Mouse (Mus musculus): ENCODE results near the gene B4galnt1. TPM values are rescaled to one million over a fixed set of nuclear protein-coding genes. Genes with fewer than 3 reads are reported as not detected.

The B4galnt1 gene
- polyA plus RNA-seq, 1 experiment from 2014 or later = 21.6 TPM

GRCm38 (mm10) chr10:127217177-127217576 is 52.2 kb downstream of the B4galnt1 start:
- H3K4me3 ChIP-seq (ENCODE audit: low read depth, low read length) = no peak overlapping the region

GRCm38 (mm10) chr10:127218339-127218738 is 53.3 kb downstream of the B4galnt1 start:
- no peaks in the 10 kb centered on the region for H3K27me3 ChIP-seq (replicated peaks; ENCODE audit: control insufficient read depth, insufficient read depth, low read length)
- no peak overlapping the region for H3K4me2 ChIP-seq
- no peaks in the 10 kb centered on the region for H3K36me3 ChIP-seq (ENCODE audit: control insufficient read depth, insufficient read depth, low read length)
- no peak for ATAC-seq (replicated peaks; ENCODE audit: low FRiP score)
- no peak for DNase-seq (ENCODE audit: low spot score)
- H3K4me1 ChIP-seq (replicated peaks; ENCODE audit: control insufficient read depth, insufficient read depth, low read length) = peaks cover 7% of the 10 kb centered on the region
- no peaks in the 10 kb centered on the region for H3K9me3 ChIP-seq (ENCODE audit: control insufficient read depth, low read length)
- H3K27ac ChIP-seq (ENCODE audit: low read depth, low read length) = no peak overlapping the region
- no peak overlapping the region for H3K4me3 ChIP-seq (ENCODE audit: low read depth, low read length)
- H3K9ac ChIP-seq (ENCODE audit: low read depth, low read length) = no peak overlapping the region
- WGBS = 83% methylated on average over 2 of the region's 2 CpGs

More at GRCm38 (mm10) chr10:127217177-127217576, 52.2 kb downstream of the B4galnt1 start:
- no peak overlapping the region for H3K4me2 ChIP-seq
- peaks cover 7% of the 10 kb centered on the region for H3K4me1 ChIP-seq (replicated peaks; ENCODE audit: control insufficient read depth, insufficient read depth, low read length)
- H3K27me3 ChIP-seq (replicated peaks; ENCODE audit: control insufficient read depth, insufficient read depth, low read length) = no peaks in the 10 kb centered on the region
- no peak overlapping the region for H3K27ac ChIP-seq (ENCODE audit: low read depth, low read length)
- no peaks in the 10 kb centered on the region for H3K9me3 ChIP-seq (ENCODE audit: control insufficient read depth, low read length)
- no peaks in the 10 kb centered on the region for H3K36me3 ChIP-seq (ENCODE audit: control insufficient read depth, insufficient read depth, low read length)
- DNase-seq (ENCODE audit: low spot score) = no peak
- no peak for ATAC-seq (replicated peaks; ENCODE audit: low FRiP score)
- H3K9ac ChIP-seq (ENCODE audit: low read depth, low read length) = no peak overlapping the region

Other genes starting within 250 kb of the B4galnt1 start
- 37.4 and 42.2 TPM in 2 replicates for gene Ctdsp2, start 186.5 kb upstream of the B4galnt1 start, polyA plus RNA-seq (2014; fragmentation: Nextera tagmentation; extraction: Ambion mirVana)
- 0.10 and 0.13 TPM in 2 replicates for gene Avil, start 164.5 kb upstream of the B4galnt1 start, polyA plus RNA-seq (2014; fragmentation: Nextera tagmentation; extraction: Ambion mirVana)
- gene Tsfm, start 134.4 kb upstream of the B4galnt1 start, polyA plus RNA-seq (2014; fragmentation: Nextera tagmentation; extraction: Ambion mirVana) = 110 and 119 TPM in 2 replicates
- gene Mettl1, start 123.8 kb upstream of the B4galnt1 start, polyA plus RNA-seq (2014; fragmentation: Nextera tagmentation; extraction: Ambion mirVana) = 54.1 and 58.1 TPM in 2 replicates
- gene Eef1akmt3, start 123.7 kb upstream of the B4galnt1 start, polyA plus RNA-seq (2014; fragmentation: Nextera tagmentation; extraction: Ambion mirVana) = 0.11 and 0.23 TPM in 2 replicates
- not detected in 2 replicates for gene Cyp27b1, start 117.0 kb upstream of the B4galnt1 start, polyA plus RNA-seq (2014; fragmentation: Nextera tagmentation; extraction: Ambion mirVana)
- 0.38 TPM in 2 replicates for gene March9, start 105.0 kb upstream of the B4galnt1 start, polyA plus RNA-seq (2014; fragmentation: Nextera tagmentation; extraction: Ambion mirVana)
- gene Cdk4, start 101.7 kb upstream of the B4galnt1 start, polyA plus RNA-seq (2014; fragmentation: Nextera tagmentation; extraction: Ambion mirVana) = 1,533 and 1,539 TPM in 2 replicates
- gene Tspan31, start 95.0 kb upstream of the B4galnt1 start, polyA plus RNA-seq (2014; fragmentation: Nextera tagmentation; extraction: Ambion mirVana) = 112 and 121 TPM in 2 replicates
- gene Agap2, start 89.9 kb upstream of the B4galnt1 start, polyA plus RNA-seq (2014; fragmentation: Nextera tagmentation; extraction: Ambion mirVana) = 2.2 and 2.3 TPM in 2 replicates
- gene Os9, start 44.1 kb upstream of the B4galnt1 start, polyA plus RNA-seq (2014; fragmentation: Nextera tagmentation; extraction: Ambion mirVana) = 51.2 and 54.7 TPM in 2 replicates
- gene Slc26a10, start 15.4 kb downstream of the B4galnt1 start, polyA plus RNA-seq (2014; fragmentation: Nextera tagmentation; extraction: Ambion mirVana) = 3.6 and 5.2 TPM in 2 replicates
- gene Arhgef25, start 24.9 kb downstream of the B4galnt1 start, polyA plus RNA-seq (2014; fragmentation: Nextera tagmentation; extraction: Ambion mirVana) = 28.3 and 30.2 TPM in 2 replicates
- 64.0 and 70.8 TPM in 2 replicates for gene Dtx3, start 30.5 kb downstream of the B4galnt1 start, polyA plus RNA-seq (2014; fragmentation: Nextera tagmentation; extraction: Ambion mirVana)
- gene Pip4k2c, start 46.4 kb downstream of the B4galnt1 start, polyA plus RNA-seq (2014; fragmentation: Nextera tagmentation; extraction: Ambion mirVana) = 43.1 and 43.4 TPM in 2 replicates
- gene Kif5a, start 98.1 kb downstream of the B4galnt1 start, polyA plus RNA-seq (2014; fragmentation: Nextera tagmentation; extraction: Ambion mirVana) = 1.3 and 1.4 TPM in 2 replicates
- 135 TPM in 2 replicates for gene Dctn2, start 101.1 kb downstream of the B4galnt1 start, polyA plus RNA-seq (2014; fragmentation: Nextera tagmentation; extraction: Ambion mirVana)
- gene Mbd6, start 123.8 kb downstream of the B4galnt1 start, polyA plus RNA-seq (2014; fragmentation: Nextera tagmentation; extraction: Ambion mirVana) = 14.2 and 19.0 TPM in 2 replicates
- gene Mars, start 146.6 kb downstream of the B4galnt1 start, polyA plus RNA-seq (2014; fragmentation: Nextera tagmentation; extraction: Ambion mirVana) = 249 and 257 TPM in 2 replicates
- gene Arhgap9, start 156.7 kb downstream of the B4galnt1 start, polyA plus RNA-seq (2014; fragmentation: Nextera tagmentation; extraction: Ambion mirVana) = 22.0 and 24.4 TPM in 2 replicates
- 2.1 and 2.2 TPM in 2 replicates for gene Gli1, start 176.7 kb downstream of the B4galnt1 start, polyA plus RNA-seq (2014; fragmentation: Nextera tagmentation; extraction: Ambion mirVana)
- 0.04 and 0.09 TPM in 2 replicates for gene Inhbe, start 189.2 kb downstream of the B4galnt1 start, polyA plus RNA-seq (2014; fragmentation: Nextera tagmentation; extraction: Ambion mirVana)
- gene Inhbc, start 205.2 kb downstream of the B4galnt1 start, polyA plus RNA-seq (2014; fragmentation: Nextera tagmentation; extraction: Ambion mirVana) = 1.1 and 1.4 TPM in 2 replicates
- 25.4 and 33.8 TPM in 2 replicates for gene R3hdm2, start 215.1 kb downstream of the B4galnt1 start, polyA plus RNA-seq (2014; fragmentation: Nextera tagmentation; extraction: Ambion mirVana)